Mouse (Mus musculus) retina, postnatal 1 day (tissue): ENCODE data around the gene Tmprss3.

ENCODE experiments used
- DNase-seq: peaks from one replicate; pipeline ENCODE4 v3.0.0-alpha.2; 2012

Gene Tmprss3

GRCm38 (mm10) chr17:31134913-31135312 is 63.9 kb downstream of the Tmprss3 start:
- no peak for DNase-seq

GRCm38 (mm10) chr17:31133776-31134175 is 65.0 kb downstream of the Tmprss3 start:
- no peak for DNase-seq

GRCm38 (mm10) chr17:31131269-31131821 is 67.4 kb downstream of the Tmprss3 start:
- DNase-seq = no peak

- peak; percentile 23 for DNase-seq
These were observed 69.3 kb downstream of the Tmprss3 start, which contains the start of gene Tff3 for GRCm38 (mm10) chr17:31129452-31129851. Gene Tff3 (minus strand): TSS chr17:31129646.
